Mouse (Mus musculus) forebrain, embryonic 15.5 days (tissue): ENCODE measurements around the gene Fcrl6. TPM values are rescaled to one million over a fixed set of nuclear protein-coding genes. Genes with fewer than 3 reads are reported as not detected.
A peak's percentile ranks its signal among the peaks of the same experiment; 100 is the strongest.

Experiments
- ATAC-seq: fragments of 200-750 bp; cut with Nextera tagmentation; replicated peaks from 2 replicates; pipeline ENCODE4 v1.8.0; 2017; ENCODE audit warnings: mild to moderate bottlenecking, moderate TSS enrichment, moderate library complexity
- H3K27ac ChIP-seq: fragments of 300-500 bp; sonication (generic); replicated peaks from 2 replicates; pipeline ENCODE4 v1.5.1; 2015; ENCODE audit warnings: mild to moderate bottlenecking, inconsistent platforms
- H3K27me3 ChIP-seq: fragments of 300-500 bp; sonication (generic); 2 replicates; pipeline ENCODE4 v1.6.1; 2015; ENCODE audit warnings: inconsistent platforms
- H3K36me3 ChIP-seq: fragments of 300-500 bp; sonication (generic); 2 replicates; pipeline ENCODE4 v1.6.1; 2015; ENCODE audit warnings: mild to moderate bottlenecking, inconsistent platforms
- H3K4me1 ChIP-seq: fragments of 300-500 bp; sonication (generic); 2 replicates; pipeline ENCODE4 v1.6.1; 2015; ENCODE audit warnings: inconsistent platforms
- H3K4me2 ChIP-seq: fragments of 300-500 bp; sonication (generic); replicated peaks from 2 replicates; pipeline ENCODE4 v1.6.1; 2015; ENCODE audit warnings: mild to moderate bottlenecking, inconsistent platforms
- H3K4me3 ChIP-seq: fragments of 300-500 bp; sonication (generic); 2 replicates; pipeline ENCODE4 v1.5.1; 2015; ENCODE audit warnings: mild to moderate bottlenecking, inconsistent platforms
- H3K9ac ChIP-seq: fragments of 300-500 bp; sonication (generic); replicated peaks from 2 replicates; pipeline ENCODE4 v1.6.1; 2015; ENCODE audit warnings: mild to moderate bottlenecking, inconsistent platforms
- H3K9me3 ChIP-seq: fragments of 300-500 bp; sonication (generic); 2 replicates; pipeline ENCODE4 v1.6.1; 2016; ENCODE audit warnings: inconsistent platforms
- WGBS: fragments of 180-500 bp; shearing (Covaris S2); methylation state at CpG from one replicate; pipeline ENCODE4 v1.1.7; 2015; ENCODE audit warnings: mixed read lengths; 5-methylcytosine and 5-hydroxymethylcytosine counted together
- polyA plus RNA-seq: library from polyadenylated mRNA; unstranded; fragments of >200 nt; fragmentation: Nextera tagmentation; extraction: Ambion mirVana; gene quantifications from 2 replicates; pipeline ENCODE4 v1.2.1, GENCODE M21; 2015

Fcrl6 gene
- polyA plus RNA-seq, result not detected in 2 replicates

GRCm38 (mm10) chr1:172602326-172602725 lies at the start of gene Fcrl6:
Fcrl6 (minus strand) TSS chr1:172602551.
- 95% methylated on average over 1 of the region's 1 CpGs for WGBS
- Histone ChIP-seq H3K27ac (no peak within 1 kb of the TSS), H3K9me3 (no peaks in the 10 kb centered on the region), H3K36me3 (no peaks in the 10 kb centered on the region), H3K9ac (no peak within 1 kb of the TSS), H3K27me3 (no peaks in the 10 kb centered on the region), H3K4me3 (no peak within 1 kb of the TSS), H3K4me1 (no peaks in the 10 kb centered on the region), H3K4me2 (no peak within 1 kb of the TSS)
- ATAC-seq, result no peak

DNA sequence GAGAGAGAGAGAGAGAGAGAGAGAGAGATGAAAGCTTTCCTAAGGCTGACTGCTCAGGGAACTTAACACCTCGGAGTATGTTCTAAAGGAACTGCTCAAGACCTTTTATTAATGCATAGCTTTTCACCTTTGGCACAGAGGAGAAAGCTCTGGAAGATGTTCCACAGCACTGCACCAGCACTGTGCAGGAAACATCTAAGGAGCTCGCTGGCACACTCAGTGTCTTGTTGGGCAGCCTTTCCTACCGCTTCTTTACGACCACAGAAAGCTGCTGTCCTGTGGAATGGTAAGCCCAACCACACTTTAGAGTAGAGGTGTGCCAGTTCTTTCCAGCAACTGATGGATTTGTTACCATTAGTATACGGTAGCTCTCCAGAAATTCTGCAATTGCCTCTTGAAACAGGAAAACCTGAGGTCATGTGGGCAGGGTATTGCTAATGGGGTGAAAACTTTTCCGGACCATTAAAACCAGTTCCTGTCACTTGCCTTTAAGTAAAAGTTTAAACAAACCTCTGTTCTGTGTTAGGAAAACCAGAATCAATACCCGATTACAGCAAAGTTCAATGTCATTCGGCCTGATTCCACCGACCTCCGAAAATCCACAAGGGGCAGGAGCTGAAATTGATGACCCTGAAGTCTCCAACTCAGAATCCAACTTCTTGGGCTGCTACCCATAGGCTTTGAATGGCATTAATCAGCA lies 49.1 kb upstream of the Fcrl6 start:
- Histone ChIP-seq H3K4me2 (no peak overlapping the region), H3K4me3 (no peak overlapping the region), H3K4me1 (0 out of 2 replicates have a peak, but pooled peaks cover 3% of the 10 kb centered on the region), H3K9ac (no peak overlapping the region), H3K9me3 (no peaks in the 10 kb centered on the region), H3K27me3 (no peaks in the 10 kb centered on the region), H3K27ac (no peak overlapping the region), H3K36me3 (no peaks in the 10 kb centered on the region)
- ATAC-seq, result no peak
- 92% methylated on average over 10 of the region's 10 CpGs for WGBS

GRCm38 (mm10) chr1:172650519-172651287 lies 48.4 kb upstream of the Fcrl6 start:
- Histone ChIP-seq H3K9ac (no peak overlapping the region), H3K36me3 (no peaks in the 10 kb centered on the region), H3K4me2 (no peak overlapping the region), H3K27me3 (no peaks in the 10 kb centered on the region), H3K4me3 (no peak overlapping the region), H3K27ac (no peak overlapping the region), H3K9me3 (no peaks in the 10 kb centered on the region), H3K4me1 (0 out of 2 replicates have a peak, but pooled peaks cover 3% of the 10 kb centered on the region)
- no peak for ATAC-seq
- WGBS, result 68% methylated on average over 8 of the region's 8 CpGs

DNA sequence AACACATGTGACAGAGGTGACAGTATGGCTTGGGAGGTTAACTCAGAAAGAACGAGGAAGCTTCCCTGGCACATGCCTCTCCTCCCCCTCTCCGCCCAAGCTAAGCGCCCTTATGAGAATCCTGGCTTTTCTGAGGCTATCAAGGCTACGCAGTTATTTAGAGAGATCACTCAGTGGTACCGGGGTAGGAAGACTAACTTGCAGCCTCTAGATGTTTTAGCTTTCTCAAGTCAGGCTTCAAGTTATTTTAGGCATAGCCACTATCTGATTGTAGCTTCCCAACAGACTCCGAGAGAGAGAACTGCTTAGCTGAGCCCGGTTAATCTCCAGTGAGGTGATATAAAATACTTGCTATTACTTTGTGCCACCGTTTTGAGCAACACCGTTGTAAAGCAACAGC lies 47.0 kb upstream of the Fcrl6 start:
- Histone ChIP-seq H3K4me2 (no peak overlapping the region), H3K27me3 (no peaks in the 10 kb centered on the region), H3K4me3 (no peak overlapping the region), H3K27ac (no peak overlapping the region), H3K9me3 (no peaks in the 10 kb centered on the region), H3K9ac (no peak overlapping the region), H3K36me3 (no peaks in the 10 kb centered on the region), H3K4me1 (0 out of 2 replicates have a peak, but pooled peaks cover 3% of the 10 kb centered on the region)
- WGBS, result 90% methylated on average over 9 of the region's 9 CpGs
- ATAC-seq, result no peak

GRCm38 (mm10) chr1:172647236-172647635 lies 44.9 kb upstream of the Fcrl6 start:
- H3K9ac ChIP-seq, result no peak overlapping the region
- H3K36me3 ChIP-seq, result no peaks in the 10 kb centered on the region
- H3K9me3 ChIP-seq, result no peaks in the 10 kb centered on the region
- ATAC-seq, result no peak
- 26% methylated on average over 4 of the region's 4 CpGs for whole genome bisulfite sequencing
- H3K27ac ChIP-seq, result no peak overlapping the region
- no peak overlapping the region for H3K4me3 ChIP-seq
- 0 out of 2 replicates have a peak, but pooled peaks cover 3% of the 10 kb centered on the region for H3K4me1 ChIP-seq
- H3K27me3 ChIP-seq, result no peaks in the 10 kb centered on the region
- H3K4me2 ChIP-seq, result no peak overlapping the region

- H3K4me1 ChIP-seq, result no peaks in the 10 kb centered on the region
- H3K9me3 ChIP-seq, result no peaks in the 10 kb centered on the region
- H3K27ac ChIP-seq, result no peak overlapping the region
- no peak for ATAC-seq
- 59% methylated on average over 2 of the region's 2 CpGs for WGBS
- H3K4me2 ChIP-seq, result no peak overlapping the region
- H3K27me3 ChIP-seq, result no peaks in the 10 kb centered on the region
- no peak overlapping the region for H3K9ac ChIP-seq
- no peak overlapping the region for H3K4me3 ChIP-seq
- no peaks in the 10 kb centered on the region for H3K36me3 ChIP-seq
Observed at GRCm38 (mm10) chr1:172638781-172639180, 36.4 kb upstream of the Fcrl6 start.

DNA sequence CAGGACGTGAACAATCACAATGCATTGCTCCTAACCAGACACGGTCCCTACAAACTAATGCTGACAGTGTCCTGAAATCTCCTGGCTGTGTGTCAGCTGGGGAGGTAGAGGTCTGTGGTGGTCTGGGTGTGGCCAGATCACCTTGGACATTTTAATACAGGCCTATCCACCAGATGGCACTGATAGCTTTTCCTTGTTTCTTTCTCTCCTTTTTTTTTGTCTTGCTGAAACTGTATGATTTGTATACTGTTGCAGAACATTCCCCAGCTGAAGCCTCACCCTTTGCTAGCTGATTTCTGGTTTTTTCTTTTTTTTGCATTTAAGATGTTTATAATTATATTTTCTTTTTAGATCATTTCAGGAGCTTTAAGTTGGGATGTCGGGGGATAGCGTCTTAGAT lies 35.5 kb upstream of the Fcrl6 start:
- no peak for ATAC-seq
- no peak overlapping the region for H3K27ac ChIP-seq
- H3K4me2 ChIP-seq, result no peak overlapping the region
- no peaks in the 10 kb centered on the region for H3K27me3 ChIP-seq
- no peaks in the 10 kb centered on the region for H3K36me3 ChIP-seq
- H3K9ac ChIP-seq, result no peak overlapping the region
- H3K4me1 ChIP-seq, result no peaks in the 10 kb centered on the region
- H3K4me3 ChIP-seq, result no peak overlapping the region
- 82% methylated on average over 4 of the region's 4 CpGs for WGBS
- H3K9me3 ChIP-seq, result no peaks in the 10 kb centered on the region

GRCm38 (mm10) chr1:172636266-172636665 lies 33.9 kb upstream of the Fcrl6 start:
- no peaks in the 10 kb centered on the region for H3K27me3 ChIP-seq
- no peak overlapping the region for H3K9ac ChIP-seq
- WGBS, result 96% methylated on average over 5 of the region's 5 CpGs
- no peaks in the 10 kb centered on the region for H3K9me3 ChIP-seq
- 0 out of 2 replicates have a peak, but pooled peaks cover 3% of the 10 kb centered on the region for H3K4me1 ChIP-seq
- no peak for ATAC-seq
- no peak overlapping the region for H3K4me2 ChIP-seq
- H3K4me3 ChIP-seq, result no peak overlapping the region
- no peak overlapping the region for H3K27ac ChIP-seq
- H3K36me3 ChIP-seq, result no peaks in the 10 kb centered on the region

GRCm38 (mm10) chr1:172635258-172635657 lies 32.9 kb upstream of the Fcrl6 start:
- 65% methylated on average over 4 of the region's 4 CpGs for WGBS
- no peaks in the 10 kb centered on the region for H3K36me3 ChIP-seq
- no peak overlapping the region for H3K4me3 ChIP-seq
- H3K9me3 ChIP-seq, result no peaks in the 10 kb centered on the region
- no peak overlapping the region for H3K4me2 ChIP-seq
- H3K27ac ChIP-seq, result 0 out of 2 replicates have a peak overlapping the region, but pooled peaks have one; percentile 20
- no peak for ATAC-seq
- H3K27me3 ChIP-seq, result no peaks in the 10 kb centered on the region
- 0 out of 2 replicates have a peak, but pooled peaks cover 3% of the 10 kb centered on the region for H3K4me1 ChIP-seq
- H3K9ac ChIP-seq, result no peak overlapping the region

GRCm38 (mm10) chr1:172634136-172634535 lies 31.8 kb upstream of the Fcrl6 start:
- no peak overlapping the region for H3K4me3 ChIP-seq
- no peak overlapping the region for H3K4me2 ChIP-seq
- WGBS, result 87% methylated on average over 2 of the region's 2 CpGs
- H3K27me3 ChIP-seq, result no peaks in the 10 kb centered on the region
- ATAC-seq, result no peak
- no peaks in the 10 kb centered on the region for H3K36me3 ChIP-seq
- no peak overlapping the region for H3K9ac ChIP-seq
- H3K9me3 ChIP-seq, result no peaks in the 10 kb centered on the region
- no peak overlapping the region for H3K27ac ChIP-seq
- 0 out of 2 replicates have a peak, but pooled peaks cover 3% of the 10 kb centered on the region for H3K4me1 ChIP-seq

GRCm38 (mm10) chr1:172632451-172633326 lies 30.3 kb upstream of the Fcrl6 start, which contains the start of gene Dusp23:
Dusp23 (minus strand) TSS chr1:172632962.
- H3K27me3 ChIP-seq, result no peaks in the 10 kb centered on the region
- H3K9me3 ChIP-seq, result no peaks in the 10 kb centered on the region
- under 1% methylated on average over 53 of the region's 53 CpGs for WGBS
- H3K36me3 ChIP-seq, result no peaks in the 10 kb centered on the region
- H3K4me3 ChIP-seq, result peak within 1 kb of the TSS; percentile 71
- H3K27ac ChIP-seq, result peak within 1 kb of the TSS; percentile 59
- 0 out of 2 replicates have a peak, but pooled peaks cover 3% of the 10 kb centered on the region for H3K4me1 ChIP-seq
- peak; percentile 99 for ATAC-seq
- H3K4me2 ChIP-seq, result peak within 1 kb of the TSS; percentile 91
- peak within 1 kb of the TSS; percentile 72 for H3K9ac ChIP-seq
